Mouse (Mus musculus): Measurements from ENCODE around the gene Prdm11. TPM values are rescaled to one million over a fixed set of nuclear protein-coding genes. Genes with fewer than 3 reads are reported as not detected.
A peak's percentile ranks its signal among the peaks of the same experiment; 100 is the strongest.

The Prdm11 gene
- 10 to 100 TPM; 30.7 to 30.9 TPM for total RNA-seq (2021)
- long read RNA-seq, experiment 1, partial matches to known transcripts: 0 of 8 reads
- long read RNA-seq, experiment 1, other reads (novel, unspliced or antisense): 7 of 8 reads
- long read RNA-seq, experiment 2, partial matches to known transcripts: 0 of 3 reads
- long read RNA-seq, experiment 2, other reads (novel, unspliced or antisense): 3 of 3 reads

GRCm38 (mm10) chr2:93045818-93046508 lies at the start of gene Prdm11:
Gene Prdm11 (minus strand): TSS chr2:93046167.
- no peak for TF ChIP-seq CTCF (conservative IDR thresholded peaks at IDR 0.05)
- no peak for DNase-seq (ENCODE audit: low spot score in 2 of 2)
- Histone ChIP-seq H3K27ac (peak within 1 kb of the TSS; percentile 98), H3K4me3 (peak within 1 kb of the TSS; percentile 86)

GRCm38 (mm10) chr2:93092347-93092746 lies 46.4 kb upstream of the Prdm11 start:
- no peak overlapping the region for H3K4me3 ChIP-seq
- no peak overlapping the region for H3K27ac ChIP-seq
- no peak for DNase-seq (ENCODE audit: low spot score in 2 of 2)
- no peak for TF ChIP-seq CTCF (conservative IDR thresholded peaks at IDR 0.05)

- Histone ChIP-seq H3K4me3 (no peak overlapping the region), H3K27ac (no peak overlapping the region)
- no peak for TF ChIP-seq CTCF (conservative IDR thresholded peaks at IDR 0.05)
- DNase-seq (ENCODE audit: low spot score in 2 of 2): no peak
Observed at GRCm38 (mm10) chr2:93091679-93092078, 45.7 kb upstream of the Prdm11 start.

GRCm38 (mm10) chr2:93089379-93090089 lies 43.6 kb upstream of the Prdm11 start:
- no peak overlapping the region for H3K27ac ChIP-seq
- H3K4me3 ChIP-seq: no peak overlapping the region
- no peak for TF ChIP-seq CTCF (conservative IDR thresholded peaks at IDR 0.05)
- no peak for DNase-seq (ENCODE audit: low spot score in 2 of 2)

GRCm38 (mm10) chr2:93088006-93088405 lies 42.0 kb upstream of the Prdm11 start:
- no peak overlapping the region for H3K27ac ChIP-seq
- no peak for TF ChIP-seq CTCF (conservative IDR thresholded peaks at IDR 0.05)
- no peak for DNase-seq (ENCODE audit: low spot score in 2 of 2)
- H3K4me3 ChIP-seq: no peak overlapping the region

GRCm38 (mm10) chr2:93085291-93086027 lies 39.5 kb upstream of the Prdm11 start:
- peak; percentile 62 to 86 for DNase-seq (ENCODE audit: low spot score in 2 of 2)
- TF ChIP-seq CTCF (conservative IDR thresholded peaks at IDR 0.05): no peak
- Histone ChIP-seq H3K27ac (peak overlapping the region; percentile 65; the same call in 1 of the 2 replicates), H3K4me3 (no peak overlapping the region)

GRCm38 (mm10) chr2:93084481-93084880 lies 38.5 kb upstream of the Prdm11 start:
- DNase-seq (ENCODE audit: low spot score in 2 of 2): no peak
- Histone ChIP-seq H3K4me3 (no peak overlapping the region), H3K27ac (0 out of 2 replicates have a peak overlapping the region, but pooled peaks have one; percentile 65)
- TF ChIP-seq CTCF (conservative IDR thresholded peaks at IDR 0.05): no peak

GRCm38 (mm10) chr2:93083317-93083716 lies 37.4 kb upstream of the Prdm11 start:
- DNase-seq (ENCODE audit: low spot score in 2 of 2): no peak
- Histone ChIP-seq H3K27ac (no peak overlapping the region), H3K4me3 (no peak overlapping the region)
- no peak for TF ChIP-seq CTCF (conservative IDR thresholded peaks at IDR 0.05)

- DNase-seq (ENCODE audit: low spot score in 2 of 2): no peak
- no peak for TF ChIP-seq CTCF (conservative IDR thresholded peaks at IDR 0.05)
- Histone ChIP-seq H3K27ac (no peak overlapping the region), H3K4me3 (no peak overlapping the region)
Observed at GRCm38 (mm10) chr2:93082846-93083245, 36.9 kb upstream of the Prdm11 start.

GRCm38 (mm10) chr2:93080871-93081608 lies 35.1 kb upstream of the Prdm11 start:
- H3K27ac ChIP-seq: no peak overlapping the region
- no peak for TF ChIP-seq CTCF (conservative IDR thresholded peaks at IDR 0.05)
- DNase-seq (ENCODE audit: low spot score in 2 of 2): no peak
- H3K4me3 ChIP-seq: no peak overlapping the region

- TF ChIP-seq CTCF (conservative IDR thresholded peaks at IDR 0.05): no peak
- H3K27ac ChIP-seq: no peak overlapping the region
- H3K4me3 ChIP-seq: no peak overlapping the region
- no peak for DNase-seq (ENCODE audit: low spot score in 2 of 2)
Observed at GRCm38 (mm10) chr2:93079394-93079793, 33.4 kb upstream of the Prdm11 start.

GRCm38 (mm10) chr2:93076578-93076955 lies 30.6 kb upstream of the Prdm11 start:
- H3K27ac ChIP-seq: 0 out of 2 replicates have a peak overlapping the region, but pooled peaks have one; percentile 18
- H3K4me3 ChIP-seq: no peak overlapping the region
- no peak for TF ChIP-seq CTCF (conservative IDR thresholded peaks at IDR 0.05)
- no peak for DNase-seq (ENCODE audit: low spot score in 2 of 2)
